Mouse (Mus musculus): ENCODE data around the gene Smad3. TPM values are rescaled to one million over a fixed set of nuclear protein-coding genes. Genes with fewer than 3 reads are reported as not detected.

The Smad3 gene
- total and polyA plus RNA-seq, 3 experiments: 7.5 to 10.2 TPM; not detected in 1

DNA sequence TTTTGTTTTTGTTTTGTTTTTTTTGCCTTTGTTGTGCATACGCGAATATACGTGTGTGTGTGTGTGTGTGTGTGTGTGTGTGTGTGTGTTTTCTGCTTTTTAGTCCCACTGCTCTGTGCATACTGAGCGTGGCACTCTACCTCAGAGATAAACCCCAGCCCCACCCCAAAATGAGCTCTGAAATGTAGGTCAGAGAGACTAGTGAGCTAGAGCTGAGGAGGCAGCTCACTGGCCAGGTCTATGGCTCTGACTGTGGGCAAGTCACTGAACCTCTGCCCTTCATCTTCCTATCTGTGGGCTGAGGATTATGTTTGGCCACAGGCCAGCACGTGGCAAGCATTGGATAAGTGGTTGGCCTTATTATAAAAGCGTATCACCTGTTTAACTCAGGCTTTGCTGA lies 153.9 kb downstream of the Smad3 start:
- Histone ChIP-seq H3K27ac (ENCODE audit: control insufficient read depth, low read depth, low read length) (no peak overlapping the region), H3K9me3 (replicated peaks; ENCODE audit: insufficient read depth, low read length) (no peaks in the 10 kb centered on the region), H3K79me2 (ENCODE audit: control insufficient read depth, insufficient read depth, low read length, poor library complexity) (peaks cover 22% of the 10 kb centered on the region), H3K4me3 (ENCODE audit: control insufficient read depth in 1 of 2, insufficient read depth in 1 of 2, low read depth in 2 of 2, low read length in 2 of 2) (peak overlapping the region; percentile 81 to 96), H3K27me3 (ENCODE audit: control insufficient read depth in 1 of 2, insufficient read depth in 2 of 2, low read length in 2 of 2) (no peaks in the 10 kb centered on the region), H3K9ac (ENCODE audit: control insufficient read depth, low read depth, low read length, poor library complexity, severe bottlenecking) (peak overlapping the region; percentile 93), H3K4me1 (ENCODE audit: control insufficient read depth in 1 of 2, insufficient read depth in 2 of 2, low read length in 2 of 2) (peaks cover 4 to 8% of the 10 kb centered on the region in 2 experiments; a peak in 3 of 4 replicates), H3K36me3 (ENCODE audit: control insufficient read depth in 1 of 2, insufficient read depth in 2 of 2, low read length in 2 of 2) (peaks cover 0 to 9% of the 10 kb centered on the region in 2 experiments; a peak in 2 of 4 replicates)
- TF ChIP-seq NELFE (IDR thresholded peaks at IDR 0.05; ENCODE audit: low read depth, low read length) (0 out of 2 replicates have a peak, but pooled peaks have one; percentile 16), HCFC1 (IDR thresholded peaks at IDR 0.05; ENCODE audit: low read depth, low read length) (0 out of 2 replicates have a peak, but pooled peaks have one; percentile 19), TCF12 (IDR thresholded peaks at IDR 0.05; ENCODE audit: low read depth, low read length) (0 out of 2 replicates have a peak, but pooled peaks have one; percentile 2), CTCF (IDR thresholded peaks at IDR 0.05 in 2 of 3, conservative IDR thresholded peaks at IDR 0.05 in 1 of 3; ENCODE audit: control insufficient read depth in 1 of 3, insufficient read depth in 1 of 3, low read depth in 2 of 3, low read length in 3 of 3, poor library complexity in 1 of 3, severe bottlenecking in 1 of 3) (no peak), MAX (IDR thresholded peaks at IDR 0.05; ENCODE audit: low read length) (peak; percentile 50), MYB (IDR thresholded peaks at IDR 0.05; ENCODE audit: low read depth, low read length) (no peak), POLR2AphosphoS2 (IDR thresholded peaks at IDR 0.05; ENCODE audit: low read length) (no peak), CHD1 (IDR thresholded peaks at IDR 0.05; ENCODE audit: low read depth, low read length) (0 out of 2 replicates have a peak, but pooled peaks have one; percentile 56), MYC (IDR thresholded peaks at IDR 0.05; ENCODE audit: low read depth, low read length) (0 out of 2 replicates have a peak, but pooled peaks have one; percentile 42), MXI1 (IDR thresholded peaks at IDR 0.05; ENCODE audit: low read depth, low read length) (peak; percentile 61; the same call in 1 of the 2 replicates), ETS1 (IDR thresholded peaks at IDR 0.05; ENCODE audit: low read depth, low read length) (no peak), SIN3A (IDR thresholded peaks at IDR 0.05; ENCODE audit: low read length) (0 out of 2 replicates have a peak, but pooled peaks have one; percentile 49), RCOR1 (IDR thresholded peaks at IDR 0.05; ENCODE audit: low read depth, low read length) (no peak)
- DNase-seq (ENCODE audit: low read depth, low spot score): peak; percentile 58

DNA sequence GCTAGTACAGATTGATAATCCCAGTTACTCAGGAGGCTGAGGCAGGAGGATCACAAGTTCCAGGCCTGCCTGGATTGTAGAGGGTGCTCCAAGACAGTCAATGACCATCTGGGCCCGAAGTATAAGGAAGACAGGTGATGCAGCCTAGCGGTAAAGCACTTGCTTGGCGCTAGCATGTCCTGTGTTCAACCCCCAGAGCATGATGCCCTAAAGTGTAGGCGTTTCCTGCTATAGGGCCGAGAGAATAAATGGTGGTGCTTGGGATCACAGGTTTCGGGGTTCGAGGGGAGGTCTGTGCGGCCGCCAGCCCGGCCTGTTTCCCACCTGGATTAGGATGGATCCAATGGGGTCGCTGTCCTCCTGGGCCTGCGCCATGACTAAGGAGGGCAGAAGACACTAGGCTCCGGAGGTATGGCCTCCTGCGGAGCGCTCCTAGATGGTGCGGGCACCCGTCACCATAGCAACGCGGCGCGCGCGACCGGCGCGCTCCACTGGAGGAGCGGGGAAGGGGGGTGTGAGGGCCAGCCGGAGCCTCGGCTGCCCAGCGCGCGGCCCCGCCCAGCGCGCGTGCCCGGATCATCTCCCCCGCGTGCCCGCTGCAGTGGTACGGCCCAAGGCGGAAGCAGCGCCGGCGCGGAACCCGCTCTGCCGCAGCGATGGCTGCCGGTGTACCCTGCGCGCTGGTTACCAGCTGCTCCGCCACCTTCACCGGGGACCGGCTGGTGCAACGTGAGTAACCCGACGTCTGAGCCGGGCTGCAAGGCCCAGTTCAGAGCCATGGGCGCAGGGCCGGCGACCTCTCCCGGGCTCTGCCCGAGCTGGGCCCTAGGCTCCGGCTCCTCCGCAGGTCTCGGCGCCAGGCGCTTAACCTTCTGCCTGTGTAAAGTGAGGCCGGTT lies 155.5 kb downstream of the Smad3 start, which contains the start of the genes Iqch and Aagab:
Gene Iqch (minus strand): TSS at position 451 of the 897 bp plus-strand sequence.
Gene Aagab (plus strand): TSS at position 618 of the 897 bp plus-strand sequence.
- H3K9me3 ChIP-seq (replicated peaks; ENCODE audit: insufficient read depth, low read length): no peaks in the 10 kb centered on the region
- H3K4me3 ChIP-seq (ENCODE audit: control insufficient read depth in 1 of 2, insufficient read depth in 1 of 2, low read depth in 2 of 2, low read length in 2 of 2): peak within 1 kb of the TSS; percentile 81 to 96
- H3K27ac ChIP-seq (ENCODE audit: control insufficient read depth, low read depth, low read length): peak within 1 kb of the TSS; percentile 40
- H3K9ac ChIP-seq (ENCODE audit: control insufficient read depth, low read depth, low read length, poor library complexity, severe bottlenecking): peak within 1 kb of the TSS; percentile 93
- H3K4me1 ChIP-seq (ENCODE audit: control insufficient read depth in 1 of 2, insufficient read depth in 2 of 2, low read length in 2 of 2): peaks cover 4 to 8% of the 10 kb centered on the region in 2 experiments; a peak in 3 of 4 replicates
- peaks cover 0 to 9% of the 10 kb centered on the region in 2 experiments; a peak in 2 of 4 replicates for H3K36me3 ChIP-seq (ENCODE audit: control insufficient read depth in 1 of 2, insufficient read depth in 2 of 2, low read length in 2 of 2)
- peaks cover 22% of the 10 kb centered on the region for H3K79me2 ChIP-seq (ENCODE audit: control insufficient read depth, insufficient read depth, low read length, poor library complexity)
- peak; percentile 96 for DNase-seq (ENCODE audit: low read depth, low spot score)
- H3K27me3 ChIP-seq (ENCODE audit: control insufficient read depth in 1 of 2, insufficient read depth in 2 of 2, low read length in 2 of 2): no peaks in the 10 kb centered on the region; a peak in 1 of 4 replicates
- TF ChIP-seq CTCF (IDR thresholded peaks at IDR 0.05 in 2 of 3, conservative IDR thresholded peaks at IDR 0.05 in 1 of 3; ENCODE audit: control insufficient read depth in 1 of 3, insufficient read depth in 1 of 3, low read depth in 2 of 3, low read length in 3 of 3, poor library complexity in 1 of 3, severe bottlenecking in 1 of 3) (0 out of 6 replicates have a peak, but pooled peaks of 1 of the 3 experiments have one; percentile 6), GABPA (IDR thresholded peaks at IDR 0.05; ENCODE audit: low read depth, low read length) (no peak), MXI1 (IDR thresholded peaks at IDR 0.05; ENCODE audit: low read depth, low read length) (peak; percentile 87), POLR2A (IDR thresholded peaks at IDR 0.05; ENCODE audit: control insufficient read depth in 1 of 2, insufficient read depth in 1 of 2, low read depth in 1 of 2, low read length in 2 of 2, poor library complexity in 1 of 2) (peak; percentile 79 to 90; a peak in 3 of 4 replicates), POLR2AphosphoS5 (IDR thresholded peaks at IDR 0.05; ENCODE audit: borderline replicate concordance, low read depth, low read length) (no peak), TCF12 (IDR thresholded peaks at IDR 0.05; ENCODE audit: low read depth, low read length) (peak; percentile 61; the same call in 1 of the 2 replicates), USF1 (IDR thresholded peaks at IDR 0.05; ENCODE audit: low read depth, low read length) (no peak), MAFK (IDR thresholded peaks at IDR 0.05; ENCODE audit: borderline replicate concordance, low read depth, low read length) (no peak), ZC3H11A (IDR thresholded peaks at IDR 0.05; ENCODE audit: low read depth, low read length) (no peak), TAL1 (IDR thresholded peaks at IDR 0.05; ENCODE audit: low read length) (no peak), ZNF384 (IDR thresholded peaks at IDR 0.05; ENCODE audit: low read depth, low read length) (no peak), ELF1 (IDR thresholded peaks at IDR 0.05; ENCODE audit: low read depth, low read length) (peak; percentile 95), SIN3A (IDR thresholded peaks at IDR 0.05; ENCODE audit: low read length) (peak; percentile 98), HCFC1 (IDR thresholded peaks at IDR 0.05; ENCODE audit: low read depth, low read length) (peak; percentile 80), UBTF (IDR thresholded peaks at IDR 0.05; ENCODE audit: borderline replicate concordance, insufficient read depth, low read depth, low read length) (no peak), NRF1 (IDR thresholded peaks at IDR 0.05; ENCODE audit: insufficient read depth, low read depth, low read length, poor library complexity, severe bottlenecking) (peak; percentile 49; the same call in 1 of the 2 replicates), RAD21 (IDR thresholded peaks at IDR 0.05; ENCODE audit: low read depth, low read length) (no peak), EP300 (IDR thresholded peaks at IDR 0.05; ENCODE audit: low read depth in 1 of 2, low read length in 2 of 2) (no peak), POLR2AphosphoS2 (IDR thresholded peaks at IDR 0.05; ENCODE audit: low read length) (peak; percentile 58; the same call in 1 of the 2 replicates)
